Mouse (Mus musculus): Measurements from ENCODE around the gene Abhd12. TPM values are rescaled to one million over a fixed set of nuclear protein-coding genes. Genes with fewer than 3 reads are reported as not detected.

The Abhd12 gene
- total and polyA plus RNA-seq, 2 experiments from 2014 or later: 158 to 164 TPM

DNA sequence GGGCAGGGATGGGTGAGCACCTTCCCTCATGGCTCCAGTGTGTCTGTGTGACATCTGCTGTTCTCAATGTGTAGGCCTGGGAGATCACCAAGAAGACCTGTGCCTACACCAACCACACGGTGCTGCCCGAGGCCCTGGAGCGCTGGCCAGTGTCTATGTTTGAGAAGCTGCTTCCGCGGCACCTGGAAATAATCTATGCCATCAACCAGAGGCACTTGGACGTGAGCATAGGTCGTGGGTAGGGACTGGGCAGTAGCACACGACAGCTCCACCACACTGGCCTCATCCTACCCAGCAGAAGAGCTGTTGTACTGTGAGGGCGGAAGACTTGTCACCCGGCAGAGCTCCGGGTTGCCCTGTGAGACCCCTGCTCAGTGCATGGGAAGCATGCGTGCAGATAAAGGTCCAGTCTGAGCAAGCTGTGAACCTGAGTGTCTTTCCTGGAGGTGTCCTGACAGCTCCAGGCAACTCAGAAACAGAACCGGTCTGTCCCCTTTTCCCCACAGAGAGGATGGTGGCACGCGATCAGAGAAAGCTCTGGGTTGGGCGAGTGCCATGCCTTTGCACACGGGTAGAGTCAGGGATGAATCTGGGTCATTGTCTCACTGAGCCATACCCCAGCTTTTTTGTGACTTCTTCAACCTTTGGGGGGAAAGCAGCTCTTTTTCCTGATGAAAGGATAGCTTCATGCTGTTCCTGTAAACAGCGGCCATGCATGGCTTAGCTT lies 87.7 kb downstream of the Abhd12 start:
- Histone ChIP-seq H3K36me3 (ENCODE audit: insufficient read depth, low read length) (peaks cover 80% of the 10 kb centered on the region), H3K4me2 (ENCODE audit: low read depth, low read length) (no peak overlapping the region), H3K9me3 (ENCODE audit: low read length) (no peaks in the 10 kb centered on the region), H3K4me3 (ENCODE audit: low read length) (no peak overlapping the region), H3K27me3 (ENCODE audit: insufficient read depth, low read length) (no peaks in the 10 kb centered on the region), H3K27ac (peak overlapping the region; percentile 38; the same call in 1 of the 2 replicates), H3K4me1 (ENCODE audit: insufficient read depth, low read length) (no peaks in the 10 kb centered on the region), H3K9ac (replicated peaks; ENCODE audit: low read length) (no peak overlapping the region)
- DNase-seq (ENCODE audit: low spot score): peak; percentile 54
- no peak for TF ChIP-seq CTCF (IDR thresholded peaks at IDR 0.05; ENCODE audit: low read depth)
- peak; percentile 54; the same call in 1 of the 2 replicates for ATAC-seq
- WGBS: 86% methylated on average over 18 of the region's 18 CpGs

DNA sequence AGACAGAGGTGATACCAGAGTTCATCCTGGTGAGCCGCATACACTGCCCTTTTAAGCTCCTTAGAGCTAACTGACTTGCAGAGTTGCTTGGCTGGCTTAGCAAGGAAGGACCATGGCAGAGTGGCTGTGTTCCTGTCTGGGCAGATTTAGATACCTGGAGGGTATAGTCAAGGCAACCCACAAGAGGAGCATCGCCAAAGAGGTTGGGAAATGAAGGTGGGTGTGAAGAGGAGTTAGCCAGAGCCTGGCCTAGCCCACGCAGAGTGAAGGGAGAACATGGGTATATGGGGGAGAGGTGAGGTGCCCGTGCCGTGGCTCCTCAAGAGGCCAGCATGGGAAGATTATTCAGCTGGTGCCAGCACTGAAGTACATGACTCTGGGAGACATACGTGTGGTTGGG lies 91.7 kb downstream of the Abhd12 start:
- H3K4me3 ChIP-seq (ENCODE audit: low read length): no peak overlapping the region
- peaks cover 67% of the 10 kb centered on the region for H3K36me3 ChIP-seq (ENCODE audit: insufficient read depth, low read length)
- no peak overlapping the region for H3K4me2 ChIP-seq (ENCODE audit: low read depth, low read length)
- no peak overlapping the region for H3K27ac ChIP-seq
- DNase-seq (ENCODE audit: low spot score) (no peak), ATAC-seq (no peak)
- H3K4me1 ChIP-seq (ENCODE audit: insufficient read depth, low read length): no peaks in the 10 kb centered on the region
- no peaks in the 10 kb centered on the region for H3K27me3 ChIP-seq (ENCODE audit: insufficient read depth, low read length)
- no peak overlapping the region for H3K9ac ChIP-seq (replicated peaks; ENCODE audit: low read length)
- 95% methylated on average over 6 of the region's 6 CpGs for WGBS
- no peaks in the 10 kb centered on the region for H3K9me3 ChIP-seq (ENCODE audit: low read length)
- TF ChIP-seq CTCF (IDR thresholded peaks at IDR 0.05; ENCODE audit: low read depth): no peak

DNA sequence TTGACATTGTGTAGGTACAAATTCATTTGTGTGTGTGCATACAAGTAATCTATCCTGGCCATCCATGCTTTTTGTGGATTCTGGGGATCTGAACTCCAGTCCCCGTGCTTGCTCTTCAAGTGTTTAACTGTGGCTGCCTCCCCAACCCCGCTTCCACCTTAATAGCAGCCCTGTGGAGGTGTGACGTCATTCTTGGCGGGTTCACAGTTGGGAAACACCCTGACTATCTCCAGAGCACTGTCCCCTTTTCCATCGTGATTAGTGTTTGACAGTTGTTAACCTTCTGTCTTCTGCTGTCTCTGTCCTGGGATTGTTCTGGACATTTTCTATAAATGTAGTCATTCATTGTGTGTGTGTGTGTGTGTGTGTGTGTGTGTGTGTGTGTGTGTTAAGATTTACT lies 93.9 kb downstream of the Abhd12 start:
- Histone ChIP-seq H3K4me3 (ENCODE audit: low read length) (no peak overlapping the region), H3K9ac (replicated peaks; ENCODE audit: low read length) (no peak overlapping the region), H3K27me3 (ENCODE audit: insufficient read depth, low read length) (no peaks in the 10 kb centered on the region), H3K4me1 (ENCODE audit: insufficient read depth, low read length) (no peaks in the 10 kb centered on the region), H3K36me3 (ENCODE audit: insufficient read depth, low read length) (peaks cover 57% of the 10 kb centered on the region), H3K27ac (no peak overlapping the region), H3K4me2 (ENCODE audit: low read depth, low read length) (no peak overlapping the region), H3K9me3 (ENCODE audit: low read length) (no peaks in the 10 kb centered on the region)
- WGBS: 83% methylated on average over 5 of the region's 5 CpGs
- ATAC-seq: no peak
- no peak for TF ChIP-seq CTCF (IDR thresholded peaks at IDR 0.05; ENCODE audit: low read depth)
- no peak for DNase-seq (ENCODE audit: low spot score)

DNA sequence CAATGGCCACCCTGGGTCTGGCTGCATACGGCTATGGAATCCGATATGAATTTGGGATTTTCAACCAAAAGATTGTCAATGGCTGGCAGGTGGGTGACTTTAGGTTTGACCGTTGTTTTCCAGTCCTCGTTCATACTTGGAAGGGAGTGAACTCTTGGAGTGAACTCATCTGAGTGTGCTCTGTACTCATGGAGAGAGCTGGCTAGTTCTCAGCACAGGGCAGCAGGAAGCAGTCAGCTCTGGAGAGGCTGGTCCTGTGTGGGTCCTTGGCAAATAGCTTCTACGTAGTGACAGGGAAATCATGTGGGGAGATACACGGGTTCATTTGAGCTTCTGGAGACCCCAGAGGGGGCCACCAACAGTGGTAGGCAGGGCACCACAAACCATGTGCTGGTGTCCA lies 95.7 kb downstream of the Abhd12 start:
- H3K9me3 ChIP-seq (ENCODE audit: low read length): no peaks in the 10 kb centered on the region
- DNase-seq (ENCODE audit: low spot score): peak; percentile 55

DNA sequence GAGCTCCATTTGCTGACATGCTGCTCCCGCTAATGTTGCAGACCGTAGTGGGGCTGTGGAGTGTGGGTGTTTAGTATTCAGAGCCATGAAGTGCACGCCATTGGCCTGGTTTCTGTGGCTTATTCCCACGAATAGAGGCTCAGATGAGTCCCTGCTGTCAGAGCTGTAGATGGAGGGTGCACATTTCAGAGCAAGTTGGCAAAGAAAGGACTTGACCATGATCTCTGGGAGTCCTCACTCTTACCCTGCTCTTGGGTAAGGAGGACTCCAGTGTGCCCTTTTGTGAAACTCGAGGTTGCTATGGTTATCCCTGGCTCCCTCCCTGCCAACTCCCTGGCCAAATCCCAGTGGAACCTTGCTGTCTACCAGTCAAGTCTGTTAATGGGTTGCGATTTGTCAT lies 96.2 kb downstream of the Abhd12 start:
- 50% methylated on average over 6 of the region's 6 CpGs for WGBS
- Histone ChIP-seq H3K27me3 (ENCODE audit: insufficient read depth, low read length) (no peaks in the 10 kb centered on the region), H3K9me3 (ENCODE audit: low read length) (no peaks in the 10 kb centered on the region), H3K4me3 (ENCODE audit: low read length) (no peak overlapping the region), H3K36me3 (ENCODE audit: insufficient read depth, low read length) (peaks cover 48% of the 10 kb centered on the region), H3K9ac (replicated peaks; ENCODE audit: low read length) (no peak overlapping the region), H3K4me2 (ENCODE audit: low read depth, low read length) (no peak overlapping the region), H3K4me1 (ENCODE audit: insufficient read depth, low read length) (no peaks in the 10 kb centered on the region), H3K27ac (peak overlapping the region; percentile 69)
- ATAC-seq (peak; percentile 91), DNase-seq (ENCODE audit: low spot score) (peak; percentile 78)
- no peak for TF ChIP-seq CTCF (IDR thresholded peaks at IDR 0.05; ENCODE audit: low read depth)

More for the DNA sequence above, 95.7 kb downstream of the Abhd12 start:
- TF ChIP-seq CTCF (IDR thresholded peaks at IDR 0.05; ENCODE audit: low read depth): no peak
- WGBS: 69% methylated on average over 6 of the region's 6 CpGs
- Histone ChIP-seq H3K9ac (replicated peaks; ENCODE audit: low read length) (no peak overlapping the region), H3K4me3 (ENCODE audit: low read length) (no peak overlapping the region), H3K4me1 (ENCODE audit: insufficient read depth, low read length) (no peaks in the 10 kb centered on the region), H3K36me3 (ENCODE audit: insufficient read depth, low read length) (peaks cover 50% of the 10 kb centered on the region), H3K4me2 (ENCODE audit: low read depth, low read length) (no peak overlapping the region), H3K27ac (peak overlapping the region; percentile 69), H3K27me3 (ENCODE audit: insufficient read depth, low read length) (no peaks in the 10 kb centered on the region)
- peak; percentile 61; the same call in 1 of the 2 replicates for ATAC-seq

DNA sequence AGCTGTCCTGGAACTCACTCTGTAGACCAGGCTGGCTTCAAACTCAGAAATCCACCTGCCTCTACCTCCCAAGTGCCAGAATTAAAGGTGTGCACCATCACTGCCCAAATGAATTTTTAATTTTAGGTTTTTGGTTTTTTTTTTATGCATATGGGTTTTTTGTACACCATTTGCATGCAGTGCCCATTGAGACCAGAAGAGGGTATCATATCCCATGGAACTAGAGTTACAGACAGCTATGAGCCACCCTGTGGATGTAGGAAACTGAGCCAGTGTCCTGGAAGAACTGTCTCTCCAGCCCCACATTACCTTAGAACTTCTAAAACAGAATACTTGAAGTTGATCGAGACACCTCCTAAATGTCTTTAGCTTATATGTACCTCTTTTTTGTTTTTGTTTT lies 101.5 kb downstream of the Abhd12 start:
- Histone ChIP-seq H3K36me3 (ENCODE audit: insufficient read depth, low read length) (peaks cover 30% of the 10 kb centered on the region; the same call in 1 of the 2 replicates), H3K4me2 (ENCODE audit: low read depth, low read length) (no peak overlapping the region), H3K9ac (replicated peaks; ENCODE audit: low read length) (no peak overlapping the region), H3K27ac (no peak overlapping the region), H3K27me3 (ENCODE audit: insufficient read depth, low read length) (no peaks in the 10 kb centered on the region), H3K9me3 (ENCODE audit: low read length) (no peaks in the 10 kb centered on the region), H3K4me3 (ENCODE audit: low read length) (no peak overlapping the region), H3K4me1 (ENCODE audit: insufficient read depth, low read length) (no peaks in the 10 kb centered on the region)
- ATAC-seq (no peak), DNase-seq (ENCODE audit: low spot score) (peak; percentile 61)
- peak; percentile 66 for TF ChIP-seq CTCF (IDR thresholded peaks at IDR 0.05; ENCODE audit: low read depth)
- 94% methylated on average over 1 of the region's 1 CpGs for WGBS

DNA sequence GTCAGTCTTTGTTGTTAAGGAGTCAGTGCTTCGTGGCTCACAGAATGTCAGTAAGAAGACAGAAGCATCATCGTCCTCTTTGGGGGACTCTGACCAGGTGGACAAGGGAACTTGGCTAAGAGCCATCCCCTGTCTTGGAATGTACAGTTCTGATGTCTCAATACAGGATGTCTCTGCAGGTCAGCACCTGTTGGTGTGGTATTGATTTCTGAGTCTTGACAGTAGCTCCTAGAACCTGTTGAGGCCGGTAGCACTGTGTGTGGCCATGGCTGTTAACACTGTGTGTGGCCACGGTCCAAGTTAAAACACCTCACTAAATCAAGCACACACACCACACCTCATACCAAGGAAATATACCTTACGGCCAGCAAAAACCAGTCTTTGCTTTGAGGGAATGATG lies 103.9 kb downstream of the Abhd12 start:
- no peak for DNase-seq (ENCODE audit: low spot score)
- 89% methylated on average over 5 of the region's 5 CpGs for WGBS

More for the DNA sequence above, 103.9 kb downstream of the Abhd12 start:
- Histone ChIP-seq H3K9me3 (ENCODE audit: low read length) (no peaks in the 10 kb centered on the region), H3K4me1 (ENCODE audit: insufficient read depth, low read length) (no peaks in the 10 kb centered on the region), H3K4me3 (ENCODE audit: low read length) (no peak overlapping the region), H3K27ac (no peak overlapping the region), H3K27me3 (ENCODE audit: insufficient read depth, low read length) (no peaks in the 10 kb centered on the region), H3K4me2 (ENCODE audit: low read depth, low read length) (no peak overlapping the region), H3K9ac (replicated peaks; ENCODE audit: low read length) (no peak overlapping the region), H3K36me3 (ENCODE audit: insufficient read depth, low read length) (peaks cover 32% of the 10 kb centered on the region)
- no peak for TF ChIP-seq CTCF (IDR thresholded peaks at IDR 0.05; ENCODE audit: low read depth)
- no peak for ATAC-seq
